Mouse (Mus musculus): ENCODE measurements at regions not wholly inside any gene's neighbourhood (a gene's known extent, or its start where the extent isn't known, plus 50 kb on each side); places are given as distances from the start of the nearest gene placed in this dataset.
A peak's percentile ranks its signal among the peaks of the same experiment; 100 is the strongest.

DNA sequence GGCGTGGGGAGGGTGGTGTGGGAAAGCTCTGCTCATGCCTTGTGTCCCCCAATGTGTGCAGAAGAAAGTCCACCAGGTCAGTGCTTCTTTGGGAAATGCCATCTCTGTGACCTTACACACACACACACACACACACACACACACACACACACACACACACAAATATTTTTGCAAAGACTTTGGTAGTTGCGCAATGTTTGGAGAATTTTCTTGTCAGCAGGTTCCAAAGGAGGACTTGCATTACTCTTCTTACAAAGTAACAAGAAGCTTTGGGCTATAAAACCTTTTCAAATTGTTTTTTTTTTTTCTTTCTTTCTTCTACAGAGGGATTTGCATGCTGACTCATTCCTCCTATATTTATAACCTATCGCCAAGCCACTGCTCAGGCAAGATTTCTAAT is 59.1 kb upstream of the Npvf start:
- DNase-seq (ENCODE audit: low spot score in 2 of 2), result no peak

DNA sequence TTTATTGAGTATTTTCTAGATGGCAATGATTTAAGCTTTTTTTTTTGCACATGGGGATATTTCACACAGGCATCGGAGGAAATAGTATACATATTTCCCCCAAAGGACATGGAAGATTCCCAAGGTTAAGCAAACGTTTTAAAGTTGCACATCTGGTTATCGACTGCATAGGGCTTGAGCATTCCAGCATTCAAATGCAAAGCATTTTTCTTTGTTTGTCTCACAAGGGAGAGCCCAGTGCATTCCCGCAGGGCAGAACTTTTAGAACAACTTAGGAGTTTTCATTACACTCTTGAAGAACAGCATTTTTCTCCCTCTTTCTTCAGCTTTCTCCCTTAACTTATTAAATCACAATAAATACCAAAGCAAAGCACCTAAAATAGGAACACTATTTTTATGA is 64.4 kb upstream of the Npvf start:
- no peak for DNase-seq (ENCODE audit: low spot score in 2 of 2)

DNA sequence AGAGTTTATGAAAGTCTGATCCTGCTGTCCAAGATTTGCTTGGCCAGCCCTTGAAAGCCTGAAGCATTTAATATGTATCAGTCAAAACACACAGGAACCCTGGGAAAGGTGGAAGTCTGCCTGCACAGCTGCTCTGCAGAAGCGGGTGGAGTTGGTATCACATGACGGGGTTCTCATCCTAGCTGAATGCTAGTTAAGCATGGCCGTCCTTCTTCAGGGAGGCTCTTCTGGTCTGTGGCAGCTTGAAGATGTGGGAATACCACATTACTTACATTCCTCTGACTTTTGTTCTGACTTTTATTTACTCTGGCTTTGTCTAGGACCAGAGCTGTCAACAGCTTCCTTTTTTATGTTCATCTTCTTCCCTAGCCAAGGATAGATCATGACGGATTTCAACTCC is 66.1 kb upstream of the Npvf start:
- DNase-seq (ENCODE audit: low spot score in 2 of 2), result peak; percentile 35 to 38

DNA sequence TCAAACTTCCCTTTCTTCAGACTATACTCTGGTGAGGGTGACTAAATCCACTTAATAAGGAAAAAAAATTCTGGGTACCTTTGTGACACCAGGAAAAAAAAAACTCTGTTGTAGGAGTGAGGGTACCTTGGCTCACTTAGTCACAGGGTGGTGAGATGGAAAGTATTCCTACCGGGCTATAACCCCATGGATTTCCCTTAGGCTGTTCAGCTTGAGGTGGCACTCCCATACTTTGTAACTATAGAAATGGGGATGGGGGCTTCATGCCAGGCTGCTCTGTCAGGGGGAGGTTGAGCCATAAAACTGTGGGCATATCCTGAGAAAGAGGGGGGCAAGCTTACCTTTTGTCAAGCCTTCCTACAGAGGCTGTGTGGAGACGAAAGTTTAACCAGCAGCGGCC is 71.4 kb upstream of the Npvf start:
- no peak for DNase-seq (ENCODE audit: low spot score in 2 of 2)

DNA sequence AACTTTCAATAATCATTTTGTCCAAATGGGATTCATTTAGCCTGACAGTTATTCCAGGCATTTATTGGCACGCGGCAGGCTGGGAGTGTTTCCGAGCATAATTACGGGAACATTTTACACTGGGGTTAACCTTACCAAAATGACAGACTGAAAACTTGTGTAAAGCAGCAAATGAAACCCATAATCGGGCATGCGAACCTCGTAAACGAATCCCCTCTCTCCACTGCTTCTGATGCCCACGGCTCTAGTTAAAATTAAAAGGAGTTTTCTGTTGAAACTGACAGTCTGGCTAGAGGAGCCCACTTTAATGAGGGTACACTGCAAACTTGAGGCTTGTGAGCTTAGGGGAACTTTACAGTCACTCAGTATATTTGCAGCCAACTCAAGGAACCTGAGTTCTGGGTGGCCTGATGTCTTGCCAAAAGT is 71.9 kb upstream of the Npvf start:
- DNase-seq (ENCODE audit: low spot score in 2 of 2), result no peak

DNA sequence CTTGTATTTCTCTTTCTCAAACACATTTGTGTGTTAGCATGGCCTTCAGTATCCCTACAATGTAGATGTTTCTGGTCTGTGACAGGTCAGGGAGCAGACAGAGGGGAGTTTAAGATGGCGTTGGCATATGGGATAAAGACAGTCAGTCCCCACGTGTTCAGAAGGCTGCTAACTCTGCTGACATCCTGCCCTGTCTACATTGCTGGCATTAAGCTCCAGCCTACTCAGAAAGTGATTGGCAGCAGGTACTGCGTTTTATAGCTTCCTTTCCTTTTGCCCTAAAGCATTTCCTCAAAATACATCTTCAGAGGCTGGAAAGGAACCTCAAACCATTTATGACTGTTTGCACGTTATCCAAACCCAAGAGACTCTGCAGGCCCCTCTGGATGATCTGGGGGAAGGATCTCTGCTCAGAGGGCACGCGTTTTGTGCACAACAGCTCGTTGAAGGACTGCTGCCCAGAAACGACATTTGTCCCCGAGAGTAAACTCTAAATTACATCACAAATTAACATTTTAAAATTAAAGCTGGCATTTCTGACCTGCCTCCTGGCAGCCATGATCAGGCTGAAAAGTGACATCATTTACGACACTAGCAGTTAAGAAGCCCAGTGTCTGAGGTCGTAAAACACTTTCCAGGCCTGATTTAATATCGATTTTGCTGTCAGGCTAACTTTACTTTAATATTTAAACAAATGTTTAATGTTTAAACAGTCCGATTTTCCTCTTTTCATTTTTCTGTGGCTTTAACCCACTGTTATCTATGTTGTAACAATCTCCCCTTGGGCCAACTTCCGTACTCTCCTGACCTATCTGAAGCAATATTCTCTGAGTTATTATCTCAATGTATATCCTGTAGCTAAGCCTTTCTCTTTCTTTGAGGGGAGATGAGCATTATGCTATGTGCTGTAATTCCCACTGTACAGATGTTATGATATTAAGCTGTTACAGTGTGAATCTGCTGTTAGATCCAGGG is 76.8 kb upstream of the Npvf start:
- no peak for DNase-seq (ENCODE audit: low spot score in 2 of 2)

DNA sequence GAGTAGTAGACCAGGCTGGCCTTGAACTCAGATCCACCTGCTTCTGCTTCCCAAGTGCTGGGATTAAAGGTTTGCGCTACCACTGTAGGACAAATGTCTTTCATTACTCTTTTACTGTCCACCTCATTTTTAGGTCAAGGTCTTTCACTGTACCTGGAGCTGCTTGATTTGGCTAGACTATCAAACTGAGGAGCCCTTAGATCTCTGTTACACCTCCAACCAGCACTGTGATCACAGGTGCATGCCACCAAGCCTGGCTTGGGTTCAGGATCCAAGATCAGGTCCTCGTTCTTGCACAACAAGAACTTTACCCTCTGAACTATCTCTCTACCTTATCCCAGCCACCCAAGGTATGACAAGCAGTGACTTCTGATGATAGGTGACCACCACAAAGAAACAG is 80.5 kb upstream of the Npvf start:
- DNase-seq (ENCODE audit: low spot score in 2 of 2), result no peak

DNA sequence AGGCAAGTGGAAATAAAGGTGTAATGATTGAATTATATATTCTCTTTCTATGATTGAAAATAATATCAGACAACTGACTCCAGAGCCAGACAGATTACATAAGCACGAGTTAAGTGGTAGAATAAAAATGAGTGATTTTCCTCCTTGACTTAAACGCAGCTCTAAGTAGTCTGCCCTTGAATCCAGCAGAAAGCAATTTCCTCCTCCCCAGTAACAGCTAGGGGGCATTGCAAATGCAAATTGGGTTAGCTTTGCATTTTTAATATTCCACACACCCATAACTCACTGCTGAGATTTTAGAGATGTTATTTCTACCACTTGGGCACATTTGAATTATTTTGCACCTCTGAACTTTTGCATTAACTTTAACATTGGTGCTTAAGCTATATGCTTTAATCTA is 81.6 kb upstream of the Npvf start:
- no peak for DNase-seq (ENCODE audit: low spot score in 2 of 2)

DNA sequence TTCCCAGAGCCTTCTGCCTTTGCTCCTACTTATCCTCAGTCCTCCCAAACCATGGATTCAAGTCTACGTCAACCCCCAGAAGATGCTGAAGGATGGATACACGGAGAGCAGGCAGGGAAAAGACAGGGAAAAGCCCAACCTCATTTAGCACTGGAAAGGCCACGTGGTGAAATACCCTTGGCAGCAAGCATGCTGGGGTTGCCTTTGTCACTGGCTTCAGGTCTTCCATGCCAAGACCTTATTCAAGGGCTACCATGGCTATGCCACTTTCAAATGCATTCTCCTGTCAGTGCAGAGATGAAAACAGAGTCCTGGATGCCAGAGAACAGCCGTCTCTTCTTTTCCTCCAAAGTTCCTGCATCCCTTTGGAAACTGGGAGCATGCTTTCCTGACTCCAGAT is 87.8 kb upstream of the Npvf start:
- no peak for DNase-seq (ENCODE audit: low spot score in 2 of 2)

DNA sequence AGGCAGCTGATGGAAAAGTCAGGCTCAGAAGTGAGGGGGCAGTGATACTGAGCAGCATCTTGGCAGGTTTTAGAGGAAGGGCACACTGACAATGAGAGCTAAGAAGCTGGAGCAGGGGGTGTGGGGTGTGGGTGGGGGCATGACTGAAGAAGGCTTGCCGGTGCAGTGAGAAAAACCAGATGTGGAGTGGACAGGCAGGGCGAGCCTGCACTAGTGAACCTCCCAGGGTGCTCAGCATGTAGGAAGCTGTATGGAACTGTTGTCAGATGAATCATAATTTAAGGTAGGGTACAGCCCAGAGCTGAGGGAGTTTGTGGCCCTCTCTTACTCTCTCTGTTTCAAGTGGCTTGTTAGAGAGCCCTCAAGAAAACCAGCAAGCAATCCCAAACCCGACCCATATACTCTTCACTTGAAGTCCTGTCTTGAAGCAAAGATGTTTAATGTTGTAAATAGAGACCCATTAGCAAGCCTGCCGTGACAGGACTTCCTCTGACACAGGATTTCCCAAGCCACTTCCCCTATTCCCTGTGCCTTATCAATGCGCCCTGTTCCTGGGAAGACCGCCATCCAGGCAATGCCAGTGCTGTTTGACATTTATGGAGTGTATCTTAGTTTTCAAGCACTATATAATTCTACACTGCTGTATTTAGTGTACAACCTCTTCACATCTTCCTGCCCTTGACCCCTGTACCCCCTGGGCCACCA is 90.4 kb upstream of the Npvf start:
- no peak for DNase-seq (ENCODE audit: low spot score in 2 of 2)

DNA sequence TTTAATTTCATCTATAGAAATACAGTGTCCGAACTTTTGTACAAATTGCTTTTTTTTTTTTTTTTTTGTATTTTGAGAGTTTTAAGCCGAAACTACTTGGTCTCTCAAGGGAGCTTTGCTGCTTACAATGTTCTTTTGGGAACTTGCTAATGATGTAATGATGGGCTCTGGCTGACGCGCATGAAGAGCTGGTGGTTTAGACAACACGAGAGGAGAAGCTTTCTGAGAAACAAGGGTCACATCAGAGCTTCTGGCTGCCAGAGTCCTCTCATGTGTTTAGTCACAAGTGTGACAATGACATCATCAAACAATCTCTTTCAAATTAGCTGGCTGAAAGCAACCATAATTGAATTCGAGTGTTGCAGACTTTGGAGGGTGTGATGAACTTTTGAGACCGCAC is 98.9 kb upstream of the Npvf start:
- no peak for DNase-seq (ENCODE audit: low spot score in 2 of 2)

DNA sequence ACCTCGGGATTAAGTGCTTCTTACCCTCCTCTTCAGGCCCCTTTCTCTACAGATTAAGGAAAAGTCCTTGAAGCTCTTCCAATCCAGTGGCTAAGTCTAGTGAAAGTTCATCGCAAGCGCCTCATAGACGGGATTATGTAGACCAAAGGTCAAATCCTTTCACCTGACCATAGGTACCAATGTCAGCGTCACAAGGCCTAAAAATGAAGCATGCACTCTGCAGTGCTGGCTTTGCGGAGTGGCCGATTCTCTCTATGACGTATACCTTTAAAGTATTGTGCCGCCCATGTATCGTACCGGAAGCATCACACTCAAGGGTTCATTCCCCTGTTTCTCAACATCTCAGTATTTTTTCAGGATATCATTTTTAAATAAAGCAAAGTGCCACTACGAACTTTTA is 100.5 kb upstream of the Npvf start:
- DNase-seq (ENCODE audit: low spot score in 2 of 2), result no peak

DNA sequence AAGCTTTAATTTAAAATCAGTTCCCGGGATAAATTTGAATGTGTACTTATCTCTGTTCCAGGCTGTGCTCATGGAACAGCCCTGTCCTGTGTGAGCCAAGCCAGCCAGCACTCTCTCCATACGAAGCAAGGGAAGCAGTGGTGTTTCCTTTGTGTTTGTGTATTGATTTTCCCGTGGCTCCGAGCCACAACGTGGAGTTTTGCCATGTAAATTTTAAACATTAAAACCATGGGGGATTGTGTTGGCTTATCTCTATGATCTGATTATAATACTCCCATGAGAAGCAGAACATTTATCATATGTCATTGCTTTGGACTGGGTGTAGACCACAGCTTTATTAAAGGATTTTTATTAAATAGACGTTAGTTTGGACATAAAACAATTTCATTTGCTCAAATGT is 106.1 kb upstream of the Npvf start:
- no peak for DNase-seq (ENCODE audit: low spot score in 2 of 2)

DNA sequence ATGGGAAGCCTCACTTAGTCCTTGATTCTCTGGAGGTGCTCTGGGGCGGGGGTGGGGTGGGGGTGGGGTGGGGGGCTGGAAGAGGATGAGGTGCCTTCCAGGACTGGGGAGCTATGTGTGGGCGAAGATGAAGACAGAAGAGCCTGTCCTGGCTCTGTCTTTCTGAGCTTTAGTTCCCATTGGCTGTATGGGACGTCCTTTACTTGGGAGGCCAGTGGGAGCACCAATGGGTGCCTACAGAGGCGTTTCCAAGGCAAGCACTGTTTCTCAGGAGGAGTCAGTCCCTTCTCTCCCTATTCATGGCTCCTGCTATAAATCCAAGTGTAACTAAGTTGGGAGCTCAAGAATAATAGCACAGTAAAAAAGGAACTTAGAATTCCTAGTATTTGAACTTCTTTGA is 108.9 kb upstream of the Npvf start:
- DNase-seq (ENCODE audit: low spot score in 2 of 2), result no peak

DNA sequence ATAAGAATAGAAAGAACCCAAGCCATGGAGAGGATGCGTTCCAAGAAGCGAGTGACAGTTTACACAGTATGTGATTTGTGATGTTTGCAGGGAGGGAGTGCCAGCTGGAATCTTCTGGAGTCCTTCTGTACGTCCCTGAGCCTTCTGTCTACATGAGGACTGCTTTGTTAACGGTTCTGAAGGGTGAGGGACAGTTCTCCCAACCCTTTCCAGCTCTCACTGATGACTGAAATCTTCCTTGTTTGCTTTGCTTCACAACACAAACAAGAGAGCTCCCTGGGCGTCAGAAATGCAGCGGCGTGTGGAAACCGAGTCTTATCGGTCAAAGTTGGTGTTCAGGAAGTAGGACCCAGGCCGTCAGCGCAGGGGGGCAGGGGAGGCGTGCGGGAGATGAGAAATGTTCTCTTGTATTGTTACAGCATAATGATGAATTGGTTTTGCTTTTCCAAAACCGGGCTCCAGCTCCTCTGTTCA is 112.2 kb upstream of the Npvf start:
- DNase-seq (ENCODE audit: low spot score in 2 of 2), result no peak

DNA sequence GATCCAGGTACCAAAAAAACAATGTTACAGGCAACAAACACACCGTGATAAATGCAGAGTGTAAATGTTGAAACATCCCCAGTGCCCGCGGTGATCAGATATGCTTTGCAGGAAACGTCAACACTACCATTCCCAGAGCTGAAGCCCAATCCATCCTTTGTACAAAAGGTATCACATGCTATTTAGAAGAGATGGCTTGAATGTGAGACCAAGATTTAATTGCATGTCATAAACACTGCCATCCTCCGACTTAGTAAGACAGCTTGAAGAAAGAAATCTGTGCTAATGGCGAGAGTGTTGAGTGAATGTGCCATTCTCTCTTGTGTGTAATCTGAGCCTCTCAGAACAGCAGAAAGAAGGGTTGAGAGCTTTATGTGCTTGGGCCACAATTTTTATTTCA is 112.9 kb upstream of the Npvf start:
- no peak for DNase-seq (ENCODE audit: low spot score in 2 of 2)

DNA sequence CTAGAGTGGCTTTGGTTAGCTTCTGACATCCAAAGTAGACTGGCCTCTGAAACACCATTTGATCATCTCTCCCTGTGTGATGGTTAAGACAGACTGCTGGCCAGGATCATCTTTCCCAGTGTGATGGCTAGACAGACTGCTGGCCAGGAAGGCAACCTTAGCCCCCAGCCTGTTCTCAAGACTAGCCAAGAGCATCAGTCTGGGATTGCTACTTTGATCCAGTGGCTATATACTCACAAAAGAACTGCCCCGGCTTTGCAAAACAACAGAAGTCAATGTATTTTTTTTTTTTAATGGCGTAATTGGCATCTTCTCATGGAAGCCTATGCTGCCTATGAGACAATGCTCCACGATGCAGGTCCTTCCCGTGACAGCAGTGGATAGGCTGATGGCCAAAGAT is 113.6 kb upstream of the Npvf start:
- DNase-seq (ENCODE audit: low spot score in 2 of 2), result no peak

DNA sequence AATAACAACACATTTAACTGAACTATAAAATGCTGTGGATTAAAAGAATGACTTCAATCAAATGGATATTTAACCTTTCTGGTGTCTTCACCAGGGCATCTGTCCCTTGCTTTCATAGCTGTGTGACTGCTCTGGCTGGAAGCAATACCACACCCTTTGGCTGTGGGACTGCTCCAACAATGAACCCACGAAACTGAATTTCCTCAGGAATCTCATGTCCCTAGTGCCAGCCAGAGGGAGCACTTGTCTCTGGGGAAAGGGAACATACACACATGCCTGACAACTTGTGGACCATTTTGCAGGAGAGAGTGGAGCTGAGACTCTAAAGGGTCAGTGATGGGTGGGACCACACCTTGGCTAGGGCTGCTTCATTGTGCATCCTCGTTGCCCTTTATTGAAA is 114.9 kb upstream of the Npvf start:
- no peak for DNase-seq (ENCODE audit: low spot score in 2 of 2)

DNA sequence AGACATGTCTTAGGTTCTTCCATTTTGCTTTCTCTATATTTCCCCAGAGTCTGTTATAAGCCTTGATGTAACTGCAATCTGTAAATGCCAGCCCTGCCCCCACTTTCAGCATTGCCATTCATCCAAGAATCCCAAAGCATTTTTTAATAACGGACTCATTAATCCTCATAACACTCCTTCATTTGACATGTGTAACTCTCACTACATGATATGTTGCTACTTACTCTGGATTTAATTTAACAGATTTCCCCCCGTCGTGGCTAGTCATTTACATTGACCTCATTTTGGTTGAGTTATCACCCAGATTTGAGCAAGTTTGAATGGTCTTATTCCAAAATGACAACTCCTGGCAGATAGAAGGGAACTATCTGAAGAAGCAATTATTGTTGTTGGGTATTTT is 116.2 kb upstream of the Npvf start:
- DNase-seq (ENCODE audit: low spot score in 2 of 2), result no peak

DNA sequence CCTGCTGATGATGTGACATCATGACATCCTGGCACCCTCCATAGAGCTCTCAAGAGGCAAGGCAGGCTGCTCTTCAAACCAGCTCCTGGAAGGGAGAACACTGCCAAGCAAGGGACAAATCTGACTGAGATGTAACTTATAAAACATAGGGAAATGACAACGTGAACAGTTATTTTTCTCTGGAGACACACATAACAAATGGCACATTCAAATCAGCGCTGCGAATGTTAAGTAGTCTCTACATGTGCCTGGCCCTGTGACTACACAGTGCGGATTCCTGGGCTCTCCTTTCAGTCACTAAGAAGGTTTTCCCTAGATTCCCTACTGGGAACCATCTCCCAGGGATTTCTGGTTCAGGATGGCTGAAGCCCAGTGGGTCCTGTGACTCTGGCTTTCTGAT is 121.4 kb upstream of the Npvf start:
- no peak for DNase-seq (ENCODE audit: low spot score in 2 of 2)

DNA sequence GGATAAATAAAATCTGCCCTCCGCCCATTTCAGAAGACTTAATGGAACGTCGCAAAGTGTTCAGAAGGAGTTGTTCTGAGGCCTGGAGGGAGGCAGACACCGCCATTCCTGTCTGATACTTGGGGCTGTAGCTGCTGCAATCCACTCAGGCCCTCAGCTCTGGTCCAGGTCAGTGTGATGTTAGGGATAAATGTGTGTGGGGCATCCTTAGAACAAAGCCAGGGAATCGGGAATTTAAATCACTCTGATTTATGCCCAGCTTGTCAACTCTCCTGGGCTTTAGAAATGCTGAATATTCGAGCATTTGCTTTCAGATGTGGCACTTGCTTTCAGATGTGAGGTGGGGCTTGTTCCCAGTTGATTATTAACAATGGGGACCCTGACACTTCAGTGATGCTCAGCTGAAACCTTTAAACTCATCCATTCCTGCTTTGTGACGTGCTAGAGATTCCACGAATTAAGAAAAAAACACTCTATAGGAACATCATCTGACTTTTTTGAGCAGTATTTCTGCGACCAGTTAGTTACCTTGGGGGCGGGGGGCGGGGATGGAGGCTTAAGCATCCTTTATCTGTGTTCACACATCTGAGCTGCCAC is 122.1 kb upstream of the Npvf start:
- no peak for DNase-seq (ENCODE audit: low spot score in 2 of 2)

DNA sequence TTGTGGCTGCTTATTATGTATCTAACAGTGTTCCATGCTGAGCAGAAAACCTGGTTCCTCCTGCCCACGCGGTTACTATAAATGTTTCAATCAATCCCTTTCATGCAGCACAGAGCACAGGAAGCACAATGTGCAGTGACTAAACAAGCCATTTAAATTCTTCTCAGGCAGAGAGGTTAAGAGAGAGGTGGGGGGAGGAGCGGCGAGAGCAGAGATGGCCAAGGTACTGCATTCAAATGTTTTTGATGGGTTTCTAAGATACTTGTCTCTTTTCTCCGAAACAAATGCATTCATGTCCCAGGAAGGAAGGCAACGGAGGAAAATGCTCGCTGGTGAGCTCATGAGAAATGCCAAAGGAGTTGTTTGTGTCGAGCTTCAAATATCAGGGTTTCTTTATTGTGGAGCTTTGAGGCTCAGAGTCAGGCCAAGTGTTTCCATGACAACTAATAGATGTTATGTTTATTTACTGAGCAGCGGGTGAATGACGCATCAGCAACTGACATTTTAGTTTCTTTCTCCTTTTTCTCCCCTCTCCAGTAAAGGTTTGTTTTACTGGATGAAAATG is 122.8 kb upstream of the Npvf start:
- DNase-seq (ENCODE audit: low spot score in 2 of 2), result peak in 1 of 2 experiments; percentile 14
